Mouse (Mus musculus): ENCODE data around the gene Serpinb13.

Gene Serpinb13

DNA sequence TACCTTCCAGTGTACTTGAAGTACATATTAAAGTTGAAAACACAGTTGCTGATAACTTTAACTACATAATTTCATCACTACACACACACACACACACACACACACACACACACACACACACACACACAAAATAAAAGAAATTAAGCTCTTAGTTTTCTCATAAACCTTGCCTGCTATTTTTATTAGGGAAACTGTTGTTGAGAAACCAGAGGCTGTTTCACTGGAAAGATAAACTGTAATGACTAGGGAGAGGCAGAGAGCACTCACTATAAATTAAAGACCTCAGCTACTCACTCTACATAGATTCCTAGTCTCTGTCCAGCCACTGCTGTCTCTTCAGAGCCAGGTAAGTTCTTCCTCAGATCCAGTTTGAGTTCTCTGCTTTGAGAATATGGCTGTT is at the start of gene Serpinb13:
Serpinb13 (plus strand) TSS at position 301 of the 400 bp plus-strand sequence.
- DNase-seq (ENCODE audit: low spot score in 2 of 2), result no peak

- no peak for DNase-seq (ENCODE audit: low spot score in 2 of 2)
These were observed 48.8 kb upstream of the Serpinb13 start for GRCm38 (mm10) chr1:106931954-106932353.

- DNase-seq (ENCODE audit: low spot score in 2 of 2), result no peak
These were observed 47.1 kb upstream of the Serpinb13 start for GRCm38 (mm10) chr1:106933658-106934057.

- no peak for DNase-seq (ENCODE audit: low spot score in 2 of 2)
These were observed 46.5 kb upstream of the Serpinb13 start, which contains the start of gene Serpinb12 for GRCm38 (mm10) chr1:106934265-106934664. Gene Serpinb12 (plus strand): TSS chr1:106934449.

GRCm38 (mm10) chr1:106947217-106947616 is 33.6 kb upstream of the Serpinb13 start:
- DNase-seq (ENCODE audit: low spot score in 2 of 2), result no peak

DNA sequence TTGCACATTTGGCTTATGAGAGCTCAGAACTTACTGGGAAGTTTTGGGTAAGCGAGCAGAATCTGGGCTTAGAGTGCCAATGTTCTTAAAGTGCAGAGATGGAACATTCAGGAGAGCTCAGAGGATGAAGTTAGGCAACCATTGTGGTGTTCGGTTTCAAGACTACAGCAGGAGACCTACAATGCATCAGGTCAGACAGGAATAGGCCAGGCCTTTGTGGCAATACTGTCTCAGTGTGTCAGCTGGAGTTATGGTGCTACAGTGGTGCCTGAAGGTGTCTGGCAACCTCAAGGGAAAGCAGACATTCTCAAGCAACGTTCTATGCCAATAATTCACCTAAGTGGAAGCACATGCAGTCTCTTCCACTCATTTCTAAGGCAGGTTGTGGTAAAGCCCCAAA is 20.8 kb upstream of the Serpinb13 start:
- no peak for DNase-seq (ENCODE audit: low spot score in 2 of 2)

- DNase-seq (ENCODE audit: low spot score in 2 of 2), result no peak
These were observed 19.8 kb upstream of the Serpinb13 start for GRCm38 (mm10) chr1:106961023-106961422.

GRCm38 (mm10) chr1:106983092-106983491 is 2.3 kb downstream of the Serpinb13 start:
- no peak for DNase-seq (ENCODE audit: low spot score in 2 of 2)

GRCm38 (mm10) chr1:106983865-106984264 is 3.1 kb downstream of the Serpinb13 start:
- no peak for DNase-seq (ENCODE audit: low spot score in 2 of 2)

GRCm38 (mm10) chr1:107000424-107000823 is 19.6 kb downstream of the Serpinb13 start:
- DNase-seq (ENCODE audit: low spot score in 2 of 2), result no peak

DNA sequence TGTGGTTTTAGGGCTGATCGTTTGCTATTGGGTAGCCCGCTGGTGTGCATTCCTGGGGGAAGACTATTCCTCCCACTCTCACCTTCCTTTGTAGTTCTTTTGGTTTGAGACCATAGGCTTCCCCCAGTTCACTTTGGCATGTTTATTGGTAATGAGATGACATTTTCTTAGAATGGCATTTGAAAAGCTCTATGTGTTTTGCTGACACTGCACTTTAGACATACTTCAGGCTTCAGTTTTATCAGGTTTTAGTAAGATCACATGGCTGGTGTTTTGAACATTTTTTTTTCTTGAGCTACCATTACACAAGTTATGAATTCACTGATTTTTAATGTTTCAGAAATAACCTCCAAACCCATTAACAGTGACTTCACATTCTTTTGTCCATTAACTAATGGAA is 21.0 kb downstream of the Serpinb13 start:
- no peak for DNase-seq (ENCODE audit: low spot score in 2 of 2)

GRCm38 (mm10) chr1:107006316-107006715 is 25.5 kb downstream of the Serpinb13 start:
- no peak for DNase-seq (ENCODE audit: low spot score in 2 of 2)

DNA sequence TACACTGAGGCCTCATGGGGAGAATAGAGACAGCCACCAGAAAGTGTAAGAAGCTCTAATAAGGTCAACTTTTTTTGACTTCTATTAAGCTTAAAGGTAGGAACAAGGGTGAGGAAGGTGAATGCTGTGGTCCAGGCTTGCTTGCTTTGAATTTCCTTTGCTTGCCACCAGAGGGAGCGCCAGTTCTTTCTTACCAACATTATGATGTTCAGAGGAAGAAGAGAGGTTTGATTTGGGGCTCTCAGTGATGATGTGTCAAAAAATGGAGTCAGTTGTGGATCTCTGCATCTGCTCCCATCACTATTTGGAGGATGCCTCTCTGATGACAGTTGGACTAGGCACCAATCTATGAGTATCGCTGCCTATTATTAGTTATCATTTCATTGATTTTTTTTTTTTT is 33.7 kb downstream of the Serpinb13 start:
- DNase-seq (ENCODE audit: low spot score in 2 of 2), result peak; percentile 36

DNA sequence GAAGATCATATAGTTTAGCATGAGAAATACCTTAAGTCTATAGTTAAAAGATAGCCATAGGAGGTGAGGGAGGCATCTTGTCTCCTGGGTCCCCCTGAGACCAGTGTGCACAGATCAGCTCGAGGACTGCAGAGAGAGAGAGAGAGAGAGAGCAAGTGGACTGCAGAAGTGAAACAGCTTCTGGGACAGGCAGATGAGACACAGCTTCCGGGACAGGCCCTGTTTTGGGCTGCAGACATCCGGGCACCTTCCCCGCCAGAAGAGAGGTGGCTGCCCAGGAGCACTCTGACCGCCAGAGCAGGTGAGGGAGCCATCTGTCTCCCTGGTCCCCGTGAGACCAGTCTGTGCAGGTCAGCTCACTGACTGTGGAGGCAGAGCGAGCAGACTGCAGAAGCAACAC is 34.4 kb downstream of the Serpinb13 start:
- no peak for DNase-seq (ENCODE audit: low spot score in 2 of 2)

DNA sequence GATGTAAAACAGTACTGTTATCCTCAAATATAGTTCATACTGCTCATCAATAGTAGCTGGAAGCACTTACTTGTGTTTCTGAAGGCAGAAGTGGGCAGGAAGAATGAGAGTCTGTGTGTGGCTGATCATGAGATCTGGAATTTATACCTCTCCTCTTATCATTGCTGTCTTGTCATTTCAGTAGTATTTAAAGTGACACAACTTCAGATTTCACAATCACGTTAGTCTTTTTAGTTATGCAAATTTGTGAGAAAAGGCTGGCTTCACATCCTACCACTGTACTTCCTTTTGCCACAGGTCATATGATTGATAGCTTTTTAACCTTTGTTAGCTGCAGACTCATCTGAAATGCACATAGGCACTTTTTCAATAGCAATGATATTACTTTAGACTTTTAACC is 45.1 kb downstream of the Serpinb13 start:
- no peak for DNase-seq (ENCODE audit: low spot score in 2 of 2)

- DNase-seq (ENCODE audit: low spot score in 2 of 2), result peak in 1 of 2 experiments; percentile 59
These were observed 53.5 kb downstream of the Serpinb13 start for GRCm38 (mm10) chr1:107034236-107034635.

Measured in frontal cortex, postnatal 36 days (tissue).